ENCODE assay signal across 14 mouse cellular contexts in the genomic region with DNA sequence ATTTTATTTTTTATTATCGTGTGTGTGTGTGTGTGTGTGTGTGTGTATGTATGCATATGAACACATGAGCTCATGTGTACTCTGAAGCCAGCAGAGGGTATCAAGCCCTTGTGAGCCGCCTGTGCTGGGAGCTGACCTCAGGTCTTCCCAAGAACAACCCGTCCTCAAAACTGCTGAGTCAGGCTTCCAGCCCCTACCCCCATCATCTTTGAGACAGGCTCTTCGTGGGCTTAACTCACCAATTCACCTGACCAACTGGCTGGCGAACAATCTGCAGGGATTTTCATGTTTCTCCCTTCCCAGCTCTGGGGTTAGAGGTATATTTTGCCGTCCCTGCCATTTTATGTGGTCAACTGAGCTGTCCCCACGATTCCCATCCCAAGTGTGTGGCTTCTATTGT.
"Had no signal": no experiment of that assay in that cellular context is flagged by ENCODE, and none has a peak within 500 bp of the region (broad histone marks: within the 10 kb centered on the region; RNA-seq: fewer than 3 reads in every experiment).

No protein-coding gene starts in this region.

- H3K4me3 ChIP-seq: megakaryocyte, embryonic 14.5 days; midbrain, embryonic 13.5 days; midbrain, embryonic 15.5 days; neural tube, embryonic 12.5 days; stomach, embryonic 15.5 days had no signal

- H3K36me3 ChIP-seq: midbrain, embryonic 13.5 days; midbrain, embryonic 15.5 days; neural tube, embryonic 12.5 days; stomach, embryonic 15.5 days had no signal

- H3K27me3 ChIP-seq: midbrain, embryonic 13.5 days; midbrain, embryonic 15.5 days; neural tube, embryonic 12.5 days; stomach, embryonic 15.5 days had no signal

- H3K9ac ChIP-seq: lung, embryonic 14.5 days; midbrain, embryonic 13.5 days; midbrain, embryonic 15.5 days; neural tube, embryonic 12.5 days; stomach, embryonic 15.5 days had no signal

- H3K4me2 ChIP-seq: lung, embryonic 14.5 days; midbrain, embryonic 13.5 days; midbrain, embryonic 15.5 days; neural tube, embryonic 12.5 days; stomach, embryonic 15.5 days had no signal

- H3K4me1 ChIP-seq: midbrain, embryonic 13.5 days; midbrain, embryonic 15.5 days; neural tube, embryonic 12.5 days; stomach, embryonic 15.5 days had no signal

- H3K9me3 ChIP-seq: megakaryocyte, embryonic 14.5 days; midbrain, embryonic 13.5 days; midbrain, embryonic 15.5 days; neural tube, embryonic 12.5 days; stomach, embryonic 15.5 days had no signal

- H3K27ac ChIP-seq: macrophage; midbrain, embryonic 13.5 days; midbrain, embryonic 15.5 days; neural tube, embryonic 12.5 days; stomach, embryonic 15.5 days; stomach, postnatal 0 days had no signal

- DNase-seq: lung, adult 18-20 months; lung, embryonic 14.5 days; lung, postnatal 10 days; lung, postnatal 36 days; right cerebral cortex, postnatal 14 days; thymus, adult 2 months; thymus, postnatal 36 days had no signal
